Mouse (Mus musculus): ENCODE data around the gene Hddc3. TPM values are rescaled to one million over a fixed set of nuclear protein-coding genes. Genes with fewer than 3 reads are reported as not detected.

Hddc3 gene
- polyA plus RNA-seq, 1 experiment from 2014 or later, result 25.4 TPM

DNA sequence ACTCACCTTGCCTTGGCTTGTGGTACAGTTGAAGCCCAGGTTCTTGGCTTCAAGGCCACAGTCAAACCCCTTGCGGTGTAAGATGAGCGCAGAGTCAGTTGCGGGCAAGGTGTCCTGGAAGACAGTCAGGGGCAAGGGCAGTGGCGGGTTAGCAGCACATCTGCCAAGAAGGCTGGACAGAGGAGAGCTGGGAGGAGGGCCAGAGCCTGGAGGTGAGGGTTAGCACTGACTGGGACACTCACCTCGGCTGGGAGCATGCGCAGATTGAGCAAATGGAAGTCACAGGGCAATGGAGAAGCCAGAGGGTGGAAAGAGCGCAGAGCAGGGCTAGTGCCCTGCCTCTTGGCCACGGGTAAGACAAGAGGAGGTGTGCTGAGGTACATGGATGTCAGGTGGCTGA lies 10.0 kb downstream of the Hddc3 start:
- H3K27me3 ChIP-seq, result no peaks in the 10 kb centered on the region
- peaks cover 4% of the 10 kb centered on the region for H3K4me1 ChIP-seq
- no peak overlapping the region for H3K4me3 ChIP-seq (replicated peaks)
- WGBS, result 91% methylated on average over 8 of the region's 8 CpGs
- peaks cover 67% of the 10 kb centered on the region for H3K36me3 ChIP-seq
- no peak overlapping the region for H3K27ac ChIP-seq (replicated peaks)
- H3K9me3 ChIP-seq (replicated peaks), result no peaks in the 10 kb centered on the region
- no peak overlapping the region for H3K4me2 ChIP-seq (replicated peaks)
- H3K9ac ChIP-seq, result no peak overlapping the region
- ATAC-seq (ENCODE audit: insufficient number of reproducible peaks, low FRiP score, low TSS enrichment, low read depth), result no peak

DNA sequence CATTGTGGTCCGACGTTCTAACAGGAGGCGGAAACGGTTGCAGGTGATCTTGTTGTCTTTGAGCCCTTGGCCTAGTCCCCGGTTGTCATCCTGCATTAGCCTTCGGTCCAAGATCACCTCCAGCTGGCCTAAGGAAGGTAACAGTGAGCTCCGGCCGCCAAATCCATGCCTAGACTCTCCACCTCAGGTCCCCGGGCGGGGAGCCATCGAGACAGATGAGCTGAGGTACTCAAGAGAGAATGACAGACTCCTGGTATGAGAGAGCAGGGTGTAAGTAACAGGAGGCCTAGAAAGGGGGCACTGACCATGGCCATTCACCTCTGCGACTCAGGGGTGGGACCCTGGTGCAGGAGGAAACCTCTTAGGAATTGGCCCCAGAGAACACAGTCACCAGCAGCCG lies 13.4 kb downstream of the Hddc3 start:
- Histone ChIP-seq H3K9me3 (replicated peaks) (no peaks in the 10 kb centered on the region), H3K27me3 (no peaks in the 10 kb centered on the region), H3K4me3 (replicated peaks) (no peak overlapping the region), H3K27ac (replicated peaks) (no peak overlapping the region), H3K4me2 (replicated peaks) (no peak overlapping the region), H3K9ac (no peak overlapping the region), H3K4me1 (no peaks in the 10 kb centered on the region), H3K36me3 (peaks cover 84% of the 10 kb centered on the region)
- WGBS, result 74% methylated on average over 13 of the region's 13 CpGs
- ATAC-seq (ENCODE audit: insufficient number of reproducible peaks, low FRiP score, low TSS enrichment, low read depth), result no peak

DNA sequence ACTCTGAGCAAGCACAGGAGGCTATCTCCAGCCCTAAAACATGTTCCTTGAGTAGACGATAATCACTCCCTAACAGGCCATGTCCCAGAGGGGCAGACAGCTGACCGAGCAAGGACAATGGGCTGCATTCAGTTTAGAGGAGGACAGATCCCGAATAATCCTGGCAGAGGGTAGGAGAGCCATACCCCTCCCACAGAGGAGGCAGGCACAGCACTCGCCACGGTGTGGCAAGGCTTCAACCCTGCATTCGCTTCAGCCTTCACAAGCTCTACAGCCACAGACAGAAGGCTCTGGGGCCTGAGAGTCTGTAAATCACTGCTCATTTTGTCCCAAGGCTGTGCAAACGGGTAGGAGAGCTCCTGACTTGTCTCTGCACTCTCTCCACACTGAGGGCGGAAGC lies 14.3 kb downstream of the Hddc3 start:
- no peaks in the 10 kb centered on the region for H3K27me3 ChIP-seq
- WGBS, result 33% methylated on average over 8 of the region's 8 CpGs
- no peak overlapping the region for H3K9ac ChIP-seq
- no peak overlapping the region for H3K4me3 ChIP-seq (replicated peaks)
- no peaks in the 10 kb centered on the region for H3K4me1 ChIP-seq
- H3K9me3 ChIP-seq (replicated peaks), result no peaks in the 10 kb centered on the region
- peaks cover 86% of the 10 kb centered on the region for H3K36me3 ChIP-seq
- no peak overlapping the region for H3K27ac ChIP-seq (replicated peaks)
- H3K4me2 ChIP-seq (replicated peaks), result no peak overlapping the region
- ATAC-seq (ENCODE audit: insufficient number of reproducible peaks, low FRiP score, low TSS enrichment, low read depth), result no peak

DNA sequence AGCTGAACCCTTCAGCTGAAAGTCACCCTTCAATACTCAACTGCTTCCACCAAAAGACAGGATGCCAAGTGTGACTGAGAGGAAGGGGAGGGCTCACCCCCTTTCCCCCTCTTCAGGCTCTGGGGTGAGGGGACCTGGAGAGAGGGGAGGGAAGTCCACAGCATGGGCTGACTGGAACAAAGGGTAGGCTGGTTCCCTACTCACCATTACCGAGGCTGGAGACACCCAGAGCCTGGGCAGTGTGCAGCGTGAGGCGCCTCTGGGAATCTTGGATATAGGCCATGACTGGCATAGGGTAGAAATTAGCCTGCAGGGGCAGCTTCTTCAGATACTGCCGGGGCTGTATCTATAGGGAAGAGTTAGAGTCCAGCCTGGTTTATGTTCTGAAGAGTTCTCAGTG lies 15.1 kb downstream of the Hddc3 start:
- Histone ChIP-seq H3K4me1 (no peaks in the 10 kb centered on the region), H3K4me3 (replicated peaks) (no peak overlapping the region), H3K27me3 (no peaks in the 10 kb centered on the region), H3K27ac (replicated peaks) (no peak overlapping the region), H3K9ac (no peak overlapping the region), H3K9me3 (replicated peaks) (no peaks in the 10 kb centered on the region), H3K4me2 (replicated peaks) (no peak overlapping the region), H3K36me3 (peaks cover 86% of the 10 kb centered on the region)
- 66% methylated on average over 4 of the region's 4 CpGs for WGBS
- ATAC-seq (ENCODE audit: insufficient number of reproducible peaks, low FRiP score, low TSS enrichment, low read depth), result no peak

DNA sequence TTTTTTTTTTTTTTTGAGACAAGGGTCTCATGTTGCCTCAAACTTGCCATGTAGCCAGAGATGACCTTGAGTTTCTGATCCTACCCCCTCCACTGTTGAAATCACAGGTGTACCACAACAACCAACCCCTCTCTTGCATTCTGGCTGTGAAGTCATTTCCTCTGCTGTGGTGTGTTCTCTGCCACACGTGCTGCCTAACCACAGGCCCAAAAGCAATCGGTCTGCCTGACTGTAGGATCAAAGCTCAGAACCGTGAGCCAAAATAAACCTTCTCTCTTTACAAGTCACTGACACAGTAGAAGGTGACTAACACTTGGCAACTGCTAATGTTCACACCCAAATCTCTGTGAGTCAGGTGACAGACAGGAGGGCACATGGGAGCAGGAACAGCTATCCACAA lies 17.5 kb downstream of the Hddc3 start:
- peaks cover 88% of the 10 kb centered on the region for H3K36me3 ChIP-seq
- WGBS, result 65% methylated on average over 3 of the region's 3 CpGs
- ATAC-seq (ENCODE audit: insufficient number of reproducible peaks, low FRiP score, low TSS enrichment, low read depth), result no peak

DNA sequence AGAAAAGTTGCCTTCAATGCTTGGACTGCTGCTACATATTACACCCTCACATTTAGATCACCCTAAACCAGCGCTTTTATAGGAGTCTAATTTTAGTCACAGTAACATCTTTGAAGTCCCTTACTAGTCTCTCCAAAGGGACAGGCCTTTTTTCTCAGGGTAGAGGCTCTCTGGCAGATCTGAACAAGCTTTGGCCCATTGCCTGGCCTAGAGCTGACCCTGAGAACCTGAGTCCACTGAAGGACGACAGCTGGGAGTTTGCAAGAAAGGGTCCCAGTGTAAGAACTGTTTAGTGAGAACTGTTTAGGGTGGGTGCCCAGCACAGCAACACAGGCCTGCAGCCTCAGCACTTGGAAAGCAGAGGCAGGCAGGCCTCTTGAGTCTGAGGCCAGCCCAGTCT lies 22.9 kb downstream of the Hddc3 start:
- Histone ChIP-seq H3K4me3 (replicated peaks) (no peak overlapping the region), H3K4me2 (replicated peaks) (no peak overlapping the region), H3K4me1 (peaks cover 23% of the 10 kb centered on the region), H3K27me3 (no peaks in the 10 kb centered on the region), H3K27ac (replicated peaks) (no peak overlapping the region), H3K9me3 (replicated peaks) (no peaks in the 10 kb centered on the region), H3K36me3 (peaks cover 71% of the 10 kb centered on the region), H3K9ac (no peak overlapping the region)
- ATAC-seq (ENCODE audit: insufficient number of reproducible peaks, low FRiP score, low TSS enrichment, low read depth), result no peak
- 85% methylated on average over 2 of the region's 2 CpGs for WGBS

More for the DNA sequence above, 17.5 kb downstream of the Hddc3 start:
- Histone ChIP-seq H3K4me1 (no peaks in the 10 kb centered on the region), H3K9ac (no peak overlapping the region), H3K4me3 (replicated peaks) (no peak overlapping the region), H3K27ac (replicated peaks) (no peak overlapping the region), H3K9me3 (replicated peaks) (no peaks in the 10 kb centered on the region), H3K27me3 (no peaks in the 10 kb centered on the region), H3K4me2 (replicated peaks) (no peak overlapping the region)

DNA sequence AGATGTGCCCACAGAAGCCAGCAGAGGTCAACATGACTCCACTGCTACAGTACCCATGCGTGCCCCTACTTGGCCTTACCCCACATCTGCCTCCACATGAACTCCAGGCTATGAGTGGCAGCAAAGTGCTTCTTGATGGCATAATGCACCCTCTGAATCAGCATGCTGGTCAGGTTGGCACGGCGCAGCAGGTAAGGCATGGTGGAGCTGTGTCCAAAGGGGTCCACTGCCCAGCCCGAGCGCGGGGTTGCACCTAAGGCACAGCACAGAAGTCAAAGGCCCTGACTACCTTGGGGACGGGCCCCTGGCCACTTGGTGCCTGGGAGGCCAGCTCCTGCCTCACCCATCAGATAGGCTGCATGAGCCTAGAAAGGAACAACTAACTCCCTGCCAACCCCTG lies 24.3 kb downstream of the Hddc3 start:
- peaks cover 58% of the 10 kb centered on the region for H3K36me3 ChIP-seq
- H3K27me3 ChIP-seq, result no peaks in the 10 kb centered on the region
- no peak for ATAC-seq (ENCODE audit: insufficient number of reproducible peaks, low FRiP score, low TSS enrichment, low read depth)
- H3K27ac ChIP-seq (replicated peaks), result no peak overlapping the region
- H3K4me1 ChIP-seq, result peaks cover 29% of the 10 kb centered on the region
- no peak overlapping the region for H3K9ac ChIP-seq
- H3K9me3 ChIP-seq (replicated peaks), result no peaks in the 10 kb centered on the region
- 93% methylated on average over 7 of the region's 7 CpGs for WGBS
- H3K4me3 ChIP-seq (replicated peaks), result no peak overlapping the region
- no peak overlapping the region for H3K4me2 ChIP-seq (replicated peaks)

DNA sequence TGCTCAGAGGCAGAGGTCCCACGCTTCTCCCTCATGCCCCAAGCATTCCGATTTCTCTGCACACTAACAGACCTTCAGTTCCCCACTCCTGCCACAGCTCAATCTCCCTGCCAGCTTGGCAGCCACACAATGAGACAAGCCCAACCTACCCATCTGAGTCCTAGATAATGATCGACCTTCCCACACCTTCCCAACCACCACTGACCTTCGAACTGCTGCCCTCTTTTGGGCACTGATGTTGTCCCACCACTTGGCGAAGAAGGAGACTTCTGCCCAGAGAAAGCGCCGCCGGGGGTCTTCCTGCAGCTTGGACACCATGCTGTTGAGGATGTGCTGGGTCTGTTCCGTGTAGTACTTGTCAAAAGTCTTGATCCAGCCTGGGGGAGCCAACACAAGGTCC lies 25.1 kb downstream of the Hddc3 start:
- peaks cover 50% of the 10 kb centered on the region for H3K36me3 ChIP-seq
- H3K4me2 ChIP-seq (replicated peaks), result no peak overlapping the region
- H3K4me3 ChIP-seq (replicated peaks), result no peak overlapping the region
- H3K27ac ChIP-seq (replicated peaks), result no peak overlapping the region
- 90% methylated on average over 9 of the region's 9 CpGs for WGBS
- no peaks in the 10 kb centered on the region for H3K27me3 ChIP-seq
- H3K9ac ChIP-seq, result no peak overlapping the region
- peaks cover 29% of the 10 kb centered on the region for H3K4me1 ChIP-seq
- ATAC-seq (ENCODE audit: insufficient number of reproducible peaks, low FRiP score, low TSS enrichment, low read depth), result no peak
- H3K9me3 ChIP-seq (replicated peaks), result no peaks in the 10 kb centered on the region

DNA sequence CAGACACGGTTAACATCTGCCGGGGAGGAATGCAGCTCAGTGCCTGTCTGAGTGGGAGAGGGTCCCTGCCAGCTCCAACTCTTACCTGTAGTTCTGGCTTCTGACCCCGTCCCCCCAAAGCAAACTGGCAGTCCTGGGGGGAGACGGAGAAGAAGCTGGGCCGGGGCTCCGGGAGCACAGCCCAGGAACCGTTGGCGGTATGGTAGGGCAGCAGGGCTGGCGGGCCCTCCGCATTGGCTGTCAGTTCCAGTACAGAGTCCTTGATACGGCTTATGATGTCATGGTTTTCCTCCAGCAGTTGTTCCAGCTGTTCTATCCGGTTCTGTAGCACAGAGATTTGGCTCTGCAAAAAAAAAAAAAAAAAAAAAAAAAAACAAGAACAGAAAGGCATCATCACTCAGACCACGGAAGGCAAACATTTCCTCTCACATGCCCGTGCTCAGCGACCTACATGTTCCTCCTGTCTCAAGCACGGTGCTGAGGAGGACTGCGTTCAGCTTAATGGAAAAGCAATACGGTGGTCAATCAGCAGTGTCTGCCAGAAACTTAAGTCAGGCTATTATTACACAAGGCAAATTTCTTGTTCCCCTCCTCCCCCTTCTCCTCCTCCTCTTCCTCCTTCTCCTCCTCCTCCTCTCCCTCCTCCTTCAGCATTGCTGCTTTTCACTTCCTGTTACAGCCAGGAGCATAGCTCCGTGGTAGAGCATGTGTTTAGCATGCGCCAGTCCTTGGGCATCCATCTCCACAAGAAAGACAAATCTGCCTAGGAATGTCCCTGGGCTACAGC lies 25.9 kb downstream of the Hddc3 start:
- ATAC-seq (ENCODE audit: insufficient number of reproducible peaks, low FRiP score, low TSS enrichment, low read depth), result no peak
- Histone ChIP-seq H3K27ac (replicated peaks) (peak overlapping the region; percentile 76; the same call in 1 of the 2 replicates), H3K4me3 (replicated peaks) (0 out of 2 replicates have a peak overlapping the region, but pooled peaks have one; percentile 60), H3K4me2 (replicated peaks) (peak overlapping the region; percentile 57), H3K9me3 (replicated peaks) (no peaks in the 10 kb centered on the region), H3K27me3 (no peaks in the 10 kb centered on the region), H3K4me1 (peaks cover 29% of the 10 kb centered on the region), H3K9ac (no peak overlapping the region), H3K36me3 (peaks cover 42% of the 10 kb centered on the region)
- WGBS, result 55% methylated on average over 20 of the region's 20 CpGs

DNA sequence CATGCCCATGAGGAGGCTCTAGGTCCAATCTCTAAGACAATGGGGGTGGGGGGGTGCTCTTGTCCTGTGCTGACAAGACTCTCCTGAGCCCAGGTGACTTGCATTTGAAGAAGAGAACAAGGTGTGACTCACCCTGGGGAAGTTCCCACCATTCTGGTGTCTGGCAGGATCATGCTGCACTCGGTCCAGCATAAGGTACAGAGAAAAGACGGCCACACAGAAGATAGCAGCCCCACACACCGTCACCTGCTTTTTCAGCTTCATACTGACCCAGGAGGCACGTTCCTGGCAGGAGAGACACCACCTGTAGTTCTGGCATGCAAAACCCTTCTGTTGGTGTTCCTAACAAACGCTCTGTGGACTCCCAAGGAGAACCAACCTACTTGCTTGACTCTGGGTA lies 26.6 kb downstream of the Hddc3 start:
- Histone ChIP-seq H3K4me1 (peaks cover 29% of the 10 kb centered on the region), H3K4me2 (replicated peaks) (peak overlapping the region; percentile 57), H3K4me3 (replicated peaks) (peak overlapping the region; percentile 60), H3K36me3 (peaks cover 35% of the 10 kb centered on the region), H3K9me3 (replicated peaks) (no peaks in the 10 kb centered on the region), H3K27ac (replicated peaks) (peak overlapping the region; percentile 76), H3K9ac (no peak overlapping the region), H3K27me3 (no peaks in the 10 kb centered on the region)
- WGBS, result 55% methylated on average over 5 of the region's 5 CpGs
- ATAC-seq (ENCODE audit: insufficient number of reproducible peaks, low FRiP score, low TSS enrichment, low read depth), result no peak

DNA sequence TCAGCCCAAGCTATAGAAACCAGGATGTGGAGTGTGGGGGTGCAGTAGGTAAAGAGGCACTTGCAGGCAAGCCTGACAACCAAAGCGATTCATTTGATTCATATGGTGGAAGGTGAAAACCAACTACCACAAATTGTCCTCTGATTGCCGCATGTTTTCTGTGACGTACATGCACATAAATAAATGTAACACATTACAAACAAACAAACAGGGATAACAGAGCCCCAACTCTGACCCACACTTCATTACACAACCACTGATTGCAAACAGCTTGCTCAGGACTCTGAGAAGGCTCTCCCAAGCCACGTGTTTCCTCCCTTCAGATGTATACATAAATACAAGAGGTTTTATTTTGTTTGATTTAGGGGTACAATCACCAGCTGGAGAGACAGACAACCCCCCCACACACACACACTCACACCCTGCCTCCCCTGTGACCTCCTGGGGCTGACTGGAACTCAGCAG lies 27.1 kb downstream of the Hddc3 start:
- Histone ChIP-seq H3K4me1 (peaks cover 29% of the 10 kb centered on the region), H3K4me3 (replicated peaks) (peak overlapping the region; percentile 60), H3K27me3 (no peaks in the 10 kb centered on the region), H3K9me3 (replicated peaks) (no peaks in the 10 kb centered on the region), H3K4me2 (replicated peaks) (peak overlapping the region; percentile 57), H3K9ac (peak overlapping the region; percentile 41), H3K36me3 (peaks cover 31% of the 10 kb centered on the region), H3K27ac (replicated peaks) (peak overlapping the region; percentile 76)
- no peak for ATAC-seq (ENCODE audit: insufficient number of reproducible peaks, low FRiP score, low TSS enrichment, low read depth)
- whole genome bisulfite sequencing, result 21% methylated on average over 4 of the region's 4 CpGs

DNA sequence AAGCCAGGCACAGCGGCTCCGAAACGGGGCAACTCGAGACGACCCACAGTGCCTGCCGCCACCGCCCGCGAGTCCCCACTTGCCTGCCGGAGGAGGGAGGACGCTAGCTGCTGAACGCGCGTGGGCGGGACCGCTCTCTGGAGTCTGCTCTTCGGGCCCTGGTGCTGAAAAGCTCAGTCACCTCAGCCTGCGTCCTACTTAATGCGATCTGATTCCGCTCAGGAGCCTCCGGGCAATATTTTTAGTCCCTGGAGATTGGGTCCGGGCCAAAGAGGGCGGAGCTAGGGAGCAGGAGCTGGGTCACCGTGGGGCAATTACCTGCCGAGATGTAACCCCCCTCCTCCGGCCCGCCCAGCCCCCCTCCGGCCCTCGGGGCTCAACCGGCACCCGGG lies 27.7 kb downstream of the Hddc3 start:
- peaks cover 30% of the 10 kb centered on the region for H3K36me3 ChIP-seq
- peak overlapping the region; percentile 76 for H3K27ac ChIP-seq (replicated peaks)
- H3K9me3 ChIP-seq (replicated peaks), result no peaks in the 10 kb centered on the region
- WGBS, result 0% methylated on average over 31 of the region's 31 CpGs
- peak; percentile 67 for ATAC-seq (ENCODE audit: insufficient number of reproducible peaks, low FRiP score, low TSS enrichment, low read depth)
- H3K4me2 ChIP-seq (replicated peaks), result peak overlapping the region; percentile 57
- no peaks in the 10 kb centered on the region for H3K27me3 ChIP-seq
- H3K4me3 ChIP-seq (replicated peaks), result peak overlapping the region; percentile 60
- peak overlapping the region; percentile 41 for H3K9ac ChIP-seq
- peaks cover 29% of the 10 kb centered on the region for H3K4me1 ChIP-seq

All from embryonic facial prominence, embryonic 15.5 days (tissue).